22 mouse cellular contexts compared by ENCODE assay signal in genomic region chr14:106997565-106998279, GRCm38 (mm10).
DNase-seq lines count a peak whose midpoint lies in the region; ATAC-seq and TF ChIP-seq lines count a peak whose summit lies in the region.
"Had no signal": no experiment of that assay in that cellular context is flagged by ENCODE, and none has a peak within 500 bp of the region (broad histone marks: within the 10 kb centered on the region; RNA-seq: fewer than 3 reads in every experiment).

No protein-coding gene starts in this region.

- WGBS in embryonic facial prominence, embryonic 14.5 days: 77% methylated on average over 4 of the region's 4 CpGs
- WGBS in embryonic facial prominence, embryonic 10.5 days: 93% methylated on average over 4 of the region's 4 CpGs
- WGBS in lung, embryonic 14.5 days: 47% methylated on average over 4 of the region's 4 CpGs
- WGBS in lung, embryonic 15.5 days: 49% methylated on average over 4 of the region's 4 CpGs
- WGBS in lung, embryonic 16.5 days: 46% methylated on average over 4 of the region's 4 CpGs
- 62% methylated on average over 4 of the region's 4 CpGs for WGBS in lung, adult 2 months

- H3K36me3 ChIP-seq in embryonic facial prominence, embryonic 14.5 days (ENCODE audit: control insufficient read depth, insufficient read depth, low read length): no peaks in the 10 kb centered on the region
- H3K36me3 ChIP-seq in embryonic facial prominence, embryonic 10.5 days (replicated peaks): no peaks in the 10 kb centered on the region
- no peaks in the 10 kb centered on the region for H3K36me3 ChIP-seq in lung, embryonic 14.5 days (ENCODE audit: insufficient read depth)
- H3K36me3 ChIP-seq in lung, embryonic 15.5 days: no peaks in the 10 kb centered on the region
- H3K36me3 ChIP-seq in lung, embryonic 16.5 days (ENCODE audit: control insufficient read depth, insufficient read depth, low read length): no peaks in the 10 kb centered on the region
- H3K36me3 ChIP-seq: G1E had no signal

- TF ChIP-seq POLR2A in lung, adult 2 months (IDR thresholded peaks at IDR 0.05; ENCODE audit: borderline replicate concordance, extremely low read depth, low read depth, low read length): no peak

- no peaks in the 10 kb centered on the region for H3K27me3 ChIP-seq in embryonic facial prominence, embryonic 14.5 days (replicated peaks; ENCODE audit: control insufficient read depth, insufficient read depth, low read length)
- no peaks in the 10 kb centered on the region for H3K27me3 ChIP-seq in embryonic facial prominence, embryonic 10.5 days (replicated peaks; ENCODE audit: low read depth, poor library complexity, severe bottlenecking)
- H3K27me3 ChIP-seq in lung, embryonic 14.5 days (ENCODE audit: insufficient read depth, low read length): no peaks in the 10 kb centered on the region
- H3K27me3 ChIP-seq in lung, embryonic 15.5 days: no peaks in the 10 kb centered on the region
- no peaks in the 10 kb centered on the region for H3K27me3 ChIP-seq in lung, embryonic 16.5 days (ENCODE audit: control insufficient read depth, insufficient read depth, low read depth, low read length)
- H3K27me3 ChIP-seq: CH12.LX, Patski had no signal

- peak; percentile 9 for DNase-seq in embryonic facial prominence, embryonic 14.5 days (ENCODE audit: low spot score)
- DNase-seq in embryonic facial prominence, embryonic 10.5 days (ENCODE audit: low spot score): no peak
- DNase-seq in lung, embryonic 14.5 days: peak; percentile 91
- DNase-seq in lung, postnatal 25 days (ENCODE audit: low spot score): no peak
- no peak for DNase-seq in lung, postnatal 14 days
- DNase-seq in lung, adult 2 months: no peak
- DNase-seq: adrenal gland, adult 2 months; adrenal gland, adult 8-10 months; adrenal gland, postnatal 10 days; adrenal gland, postnatal 14 days; adrenal gland, postnatal 25 days; adrenal gland, postnatal 36 days; B cell, adult 2 months; cerebellum, adult 11 months; cerebellum, adult 11-12 months had no signal

- no peak for TF ChIP-seq CTCF in lung, embryonic 14.5 days (IDR thresholded peaks at IDR 0.05; ENCODE audit: low read depth)
- TF ChIP-seq CTCF in lung, adult 2 months (IDR thresholded peaks at IDR 0.05; ENCODE audit: insufficient read depth, low read length): no peak

- H3K4me3 ChIP-seq in embryonic facial prominence, embryonic 14.5 days (ENCODE audit: low read depth, low read length): no peak overlapping the region
- no peak overlapping the region for H3K4me3 ChIP-seq in embryonic facial prominence, embryonic 10.5 days
- no peak overlapping the region for H3K4me3 ChIP-seq in lung, embryonic 14.5 days (ENCODE audit: low read depth, low read length)
- no peak overlapping the region for H3K4me3 ChIP-seq in lung, embryonic 15.5 days
- H3K4me3 ChIP-seq in lung, embryonic 16.5 days (ENCODE audit: low read length): no peak overlapping the region
- no peak overlapping the region for H3K4me3 ChIP-seq in lung, adult 2 months (replicated peaks; ENCODE audit: extremely low read depth, low read depth, low read length)

- no peak overlapping the region for H3K9ac ChIP-seq in embryonic facial prominence, embryonic 14.5 days (ENCODE audit: low read depth, low read length)
- no peak overlapping the region for H3K9ac ChIP-seq in lung, embryonic 14.5 days
- no peak overlapping the region for H3K9ac ChIP-seq in lung, embryonic 15.5 days
- no peak overlapping the region for H3K9ac ChIP-seq in lung, embryonic 16.5 days (ENCODE audit: low read length)

- no peak overlapping the region for H3K27ac ChIP-seq in embryonic facial prominence, embryonic 14.5 days (replicated peaks; ENCODE audit: low read depth, low read length)
- no peak overlapping the region for H3K27ac ChIP-seq in embryonic facial prominence, embryonic 10.5 days (replicated peaks)
- H3K27ac ChIP-seq in lung, embryonic 14.5 days (ENCODE audit: low read depth): peak overlapping the region; percentile 30; the same call in 1 of the 2 replicates
- no peak overlapping the region for H3K27ac ChIP-seq in lung, embryonic 15.5 days
- H3K27ac ChIP-seq in lung, embryonic 16.5 days (ENCODE audit: low read length): no peak overlapping the region

- no peak for ATAC-seq in embryonic facial prominence, embryonic 14.5 days (ENCODE audit: low read depth)
- ATAC-seq in lung, embryonic 14.5 days (ENCODE audit: insufficient read depth): peak; percentile 90
- ATAC-seq in lung, embryonic 15.5 days (ENCODE audit: borderline replicate concordance, extremely low read depth, low FRiP score, low TSS enrichment): peak; percentile 82; the same call in 1 of the 2 replicates
- ATAC-seq in lung, embryonic 16.5 days (ENCODE audit: low read depth): peak; percentile 78
- ATAC-seq: activated CD4-positive, CD25-positive, alpha-beta regulatory T cell, adult 4 months; CD4-positive, CD25-positive, alpha-beta regulatory T cell, adult 4 months; Patski had no signal

- H3K4me2 ChIP-seq in embryonic facial prominence, embryonic 14.5 days (ENCODE audit: low read depth, low read length): no peak overlapping the region
- no peak overlapping the region for H3K4me2 ChIP-seq in lung, embryonic 14.5 days
- H3K4me2 ChIP-seq in lung, embryonic 15.5 days: no peak overlapping the region
- H3K4me2 ChIP-seq in lung, embryonic 16.5 days (ENCODE audit: low read depth, low read length): no peak overlapping the region

- H3K4me1 ChIP-seq in embryonic facial prominence, embryonic 14.5 days (ENCODE audit: control insufficient read depth, insufficient read depth, low read length): no peaks in the 10 kb centered on the region
- H3K4me1 ChIP-seq in embryonic facial prominence, embryonic 10.5 days: peaks cover 3% of the 10 kb centered on the region
- H3K4me1 ChIP-seq in lung, embryonic 14.5 days (ENCODE audit: insufficient read depth): no peaks in the 10 kb centered on the region; the same call in 1 of the 2 replicates
- 0 out of 2 replicates have a peak, but pooled peaks cover 4% of the 10 kb centered on the region for H3K4me1 ChIP-seq in lung, embryonic 15.5 days
- 0 out of 2 replicates have a peak, but pooled peaks cover 2% of the 10 kb centered on the region for H3K4me1 ChIP-seq in lung, embryonic 16.5 days (replicated peaks; ENCODE audit: control insufficient read depth, insufficient read depth, low read length)
- no peaks in the 10 kb centered on the region for H3K4me1 ChIP-seq in lung, adult 2 months (ENCODE audit: control insufficient read depth, insufficient read depth, low read length)

- no peaks in the 10 kb centered on the region for H3K9me3 ChIP-seq in embryonic facial prominence, embryonic 14.5 days (ENCODE audit: control insufficient read depth, low read length)
- H3K9me3 ChIP-seq in embryonic facial prominence, embryonic 10.5 days: no peaks in the 10 kb centered on the region
- no peaks in the 10 kb centered on the region for H3K9me3 ChIP-seq in lung, embryonic 14.5 days (ENCODE audit: low read depth, low read length)
- H3K9me3 ChIP-seq in lung, embryonic 15.5 days: no peaks in the 10 kb centered on the region
- no peaks in the 10 kb centered on the region for H3K9me3 ChIP-seq in lung, embryonic 16.5 days (ENCODE audit: control insufficient read depth, low read length)

Comparison
In these comparisons a context has a peak if more than half of its experiments do, and no peak if none do; other contexts are left out.
1. DNase-seq: peak in embryonic facial prominence, embryonic 14.5 days (single experiment) and lung, embryonic 14.5 days (single experiment); none in embryonic facial prominence, embryonic 10.5 days (single experiment), lung, postnatal 25 days (single experiment), lung, postnatal 14 days (single experiment) and lung, adult 2 months (single experiment).